Mouse (Mus musculus): Measurements from ENCODE around the gene Stxbp3. TPM values are rescaled to one million over a fixed set of nuclear protein-coding genes. Genes with fewer than 3 reads are reported as not detected.

Gene Stxbp3
- polyA plus RNA-seq, 1 experiment from 2014 or later = 12.8 TPM

DNA sequence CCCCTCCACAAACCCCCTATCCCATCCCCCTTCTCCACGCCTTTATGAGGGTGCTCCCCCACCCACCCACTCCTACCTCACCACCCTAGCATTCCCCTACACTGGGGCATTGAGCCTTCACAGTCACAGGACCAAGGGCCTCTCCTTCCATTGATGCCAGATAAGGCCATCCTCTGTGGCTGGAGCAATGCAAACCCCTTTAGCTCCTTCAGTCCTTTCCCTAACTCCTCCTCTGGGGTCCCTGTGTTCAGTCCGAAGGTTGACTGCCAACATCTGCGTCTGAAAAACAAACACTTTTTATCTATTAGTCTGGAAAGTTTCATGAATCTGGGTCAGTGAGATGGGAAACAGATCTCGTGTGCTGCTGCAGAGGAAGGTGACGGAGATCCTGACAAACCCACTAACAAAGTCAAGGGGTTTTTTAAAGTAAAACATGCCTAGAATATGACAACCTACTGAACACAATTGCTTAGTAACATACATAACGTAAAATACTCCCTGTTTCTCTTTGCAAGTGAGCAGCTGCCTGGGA, 57.9 kb downstream of the Stxbp3 start:
- Histone ChIP-seq H3K9ac (replicated peaks; ENCODE audit: low read depth, low read length) (no peak overlapping the region), H3K27me3 (replicated peaks; ENCODE audit: control insufficient read depth, insufficient read depth, low read length) (no peaks in the 10 kb centered on the region), H3K9me3 (ENCODE audit: control insufficient read depth, low read length) (0 out of 2 replicates have a peak, but pooled peaks cover 2% of the 10 kb centered on the region), H3K27ac (ENCODE audit: low read length) (no peak overlapping the region), H3K4me2 (ENCODE audit: low read length) (no peak overlapping the region), H3K4me1 (replicated peaks; ENCODE audit: control insufficient read depth, insufficient read depth, low read length) (peaks cover 5% of the 10 kb centered on the region), H3K4me3 (replicated peaks; ENCODE audit: low read length) (no peak overlapping the region), H3K36me3 (ENCODE audit: control insufficient read depth, insufficient read depth) (no peaks in the 10 kb centered on the region)
- WGBS = 80% methylated on average over 6 of the region's 6 CpGs
- ATAC-seq = no peak

DNA sequence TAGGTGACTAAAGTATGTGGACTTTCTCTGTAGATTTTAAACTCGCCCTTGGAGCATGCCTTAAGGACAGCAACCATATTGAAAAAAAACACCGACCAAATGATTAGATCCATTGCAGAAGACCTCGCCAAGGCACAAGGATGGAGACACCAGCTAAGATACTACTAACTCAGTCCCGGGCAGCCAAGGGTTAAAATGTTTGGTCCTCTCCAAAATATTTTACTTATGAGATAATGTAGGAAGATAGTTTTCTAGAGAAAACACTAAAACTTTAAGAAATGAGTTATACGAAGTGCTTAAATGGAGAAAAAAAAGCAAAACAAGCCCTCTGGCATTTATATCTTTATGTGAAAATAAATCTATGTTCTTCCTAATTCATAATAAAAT, 58.4 kb downstream of the Stxbp3 start:
- Histone ChIP-seq H3K4me3 (replicated peaks; ENCODE audit: low read length) (no peak overlapping the region), H3K27me3 (replicated peaks; ENCODE audit: control insufficient read depth, insufficient read depth, low read length) (no peaks in the 10 kb centered on the region), H3K36me3 (ENCODE audit: control insufficient read depth, insufficient read depth) (no peaks in the 10 kb centered on the region), H3K4me1 (replicated peaks; ENCODE audit: control insufficient read depth, insufficient read depth, low read length) (peaks cover 5% of the 10 kb centered on the region), H3K9ac (replicated peaks; ENCODE audit: low read depth, low read length) (no peak overlapping the region), H3K4me2 (ENCODE audit: low read length) (no peak overlapping the region), H3K27ac (ENCODE audit: low read length) (no peak overlapping the region), H3K9me3 (ENCODE audit: control insufficient read depth, low read length) (0 out of 2 replicates have a peak, but pooled peaks cover 2% of the 10 kb centered on the region)
- ATAC-seq = 0 out of 2 replicates have a peak, but pooled peaks have one; percentile 3
- WGBS = 76% methylated on average over 5 of the region's 5 CpGs

DNA sequence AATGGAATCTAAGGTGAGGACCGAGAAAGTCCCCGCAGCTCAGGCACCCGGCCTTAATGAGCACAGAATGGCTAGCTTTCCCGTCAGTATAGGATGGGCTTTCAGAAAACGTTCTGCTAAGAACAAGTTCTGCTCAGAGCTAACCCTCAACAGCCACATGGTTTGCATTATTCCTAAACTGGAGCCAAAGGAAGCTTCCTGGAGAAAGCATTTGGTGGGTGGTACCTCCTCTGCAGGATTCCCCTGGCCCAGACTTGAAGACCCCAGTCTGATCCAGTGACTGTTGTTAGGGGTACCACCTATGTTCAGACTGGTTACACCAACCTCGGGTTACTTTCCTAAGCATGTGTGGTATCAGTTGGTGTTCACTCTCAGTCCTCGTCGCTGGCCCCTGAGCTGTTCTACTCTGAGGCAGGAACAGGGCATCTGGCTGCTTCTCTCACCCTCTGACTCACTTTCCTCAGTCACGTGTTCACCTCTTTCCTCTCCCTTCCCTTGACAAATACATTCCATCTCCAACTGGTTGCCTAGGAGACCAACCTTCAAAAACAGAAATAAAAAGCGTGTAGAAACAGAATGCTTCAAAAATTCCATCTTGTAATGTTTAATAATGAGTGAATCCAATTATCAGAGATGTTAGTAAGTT, 59.0 kb downstream of the Stxbp3 start:
- Histone ChIP-seq H3K9me3 (ENCODE audit: control insufficient read depth, low read length) (0 out of 2 replicates have a peak, but pooled peaks cover 2% of the 10 kb centered on the region), H3K9ac (replicated peaks; ENCODE audit: low read depth, low read length) (no peak overlapping the region), H3K36me3 (ENCODE audit: control insufficient read depth, insufficient read depth) (no peaks in the 10 kb centered on the region), H3K4me1 (replicated peaks; ENCODE audit: control insufficient read depth, insufficient read depth, low read length) (peaks cover 5% of the 10 kb centered on the region), H3K4me3 (replicated peaks; ENCODE audit: low read length) (no peak overlapping the region), H3K27me3 (replicated peaks; ENCODE audit: control insufficient read depth, insufficient read depth, low read length) (no peaks in the 10 kb centered on the region), H3K4me2 (ENCODE audit: low read length) (no peak overlapping the region), H3K27ac (ENCODE audit: low read length) (no peak overlapping the region)
- peak; percentile 47; the same call in 1 of the 2 replicates for ATAC-seq
- 60% methylated on average over 10 of the region's 10 CpGs for WGBS

DNA sequence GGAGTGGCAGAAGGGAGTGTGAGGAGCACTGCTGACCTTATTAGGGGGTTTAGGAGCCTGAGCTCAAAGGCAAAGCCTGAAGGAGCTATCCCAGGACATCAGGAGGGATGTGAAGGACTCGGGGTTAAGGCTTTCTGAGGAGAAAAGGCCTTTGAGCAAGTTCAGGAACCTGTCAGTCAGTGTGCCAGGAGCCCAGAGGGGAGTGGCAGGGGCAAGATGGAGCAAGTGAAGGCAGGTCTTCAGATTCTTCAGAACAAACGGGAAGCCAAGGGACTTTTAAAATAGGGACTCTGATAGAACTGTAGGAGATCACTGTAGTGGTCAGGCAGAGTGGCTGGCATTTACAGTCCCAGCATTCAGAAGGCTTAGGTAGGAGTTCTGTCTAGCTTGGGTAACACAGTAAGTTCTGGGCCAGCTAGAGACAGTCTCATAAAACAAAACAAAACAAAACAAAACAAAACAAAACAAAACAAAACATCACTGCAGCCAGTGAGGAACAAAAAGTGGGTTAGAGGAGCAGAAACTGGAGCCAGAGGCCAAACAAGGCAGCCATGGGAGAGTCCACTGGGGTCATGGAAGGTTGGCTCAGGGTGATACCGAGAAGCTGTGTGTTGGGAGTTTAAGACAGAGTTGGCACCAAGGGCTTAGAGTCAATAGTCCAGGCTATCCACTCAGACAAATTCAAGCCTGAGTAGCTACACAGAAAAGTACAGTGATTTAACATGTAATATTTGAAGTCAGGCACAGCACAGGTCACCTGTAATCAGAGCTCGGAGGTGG, 61.4 kb downstream of the Stxbp3 start:
- 69% methylated on average over 4 of the region's 4 CpGs for WGBS
- ATAC-seq = no peak
- Histone ChIP-seq H3K9me3 (ENCODE audit: control insufficient read depth, low read length) (no peaks in the 10 kb centered on the region), H3K4me2 (ENCODE audit: low read length) (no peak overlapping the region), H3K36me3 (ENCODE audit: control insufficient read depth, insufficient read depth) (no peaks in the 10 kb centered on the region), H3K27ac (ENCODE audit: low read length) (no peak overlapping the region), H3K4me1 (replicated peaks; ENCODE audit: control insufficient read depth, insufficient read depth, low read length) (peaks cover 5% of the 10 kb centered on the region), H3K4me3 (replicated peaks; ENCODE audit: low read length) (no peak overlapping the region), H3K9ac (replicated peaks; ENCODE audit: low read depth, low read length) (no peak overlapping the region), H3K27me3 (replicated peaks; ENCODE audit: control insufficient read depth, insufficient read depth, low read length) (no peaks in the 10 kb centered on the region)

DNA sequence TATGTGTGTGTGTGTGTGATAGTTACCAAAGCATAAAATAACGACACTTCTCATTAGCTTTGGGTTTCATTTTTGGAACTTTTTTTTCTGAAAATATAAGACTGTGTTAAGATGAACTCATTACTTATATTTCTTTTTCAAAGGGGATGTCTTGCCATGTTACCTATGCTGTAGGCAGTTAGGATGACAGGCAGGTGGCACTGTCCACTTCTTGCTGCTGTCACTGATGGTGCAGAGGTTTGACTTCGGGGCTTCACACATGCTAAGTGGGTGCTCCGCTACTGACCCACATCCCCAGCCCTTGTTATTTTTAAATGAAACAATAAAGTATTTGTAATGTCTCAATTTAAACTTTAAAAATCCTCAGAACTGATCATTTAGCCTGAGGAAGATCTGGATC, 67.5 kb downstream of the Stxbp3 start:
- Histone ChIP-seq H3K4me2 (ENCODE audit: low read length) (no peak overlapping the region), H3K9ac (replicated peaks; ENCODE audit: low read depth, low read length) (no peak overlapping the region), H3K4me3 (replicated peaks; ENCODE audit: low read length) (no peak overlapping the region), H3K27ac (ENCODE audit: low read length) (no peak overlapping the region), H3K9me3 (ENCODE audit: control insufficient read depth, low read length) (no peaks in the 10 kb centered on the region), H3K36me3 (ENCODE audit: control insufficient read depth, insufficient read depth) (no peaks in the 10 kb centered on the region), H3K27me3 (replicated peaks; ENCODE audit: control insufficient read depth, insufficient read depth, low read length) (no peaks in the 10 kb centered on the region), H3K4me1 (replicated peaks; ENCODE audit: control insufficient read depth, insufficient read depth, low read length) (peaks cover 4% of the 10 kb centered on the region; the same call in 1 of the 2 replicates)
- 85% methylated on average over 3 of the region's 3 CpGs for WGBS
- ATAC-seq = no peak

DNA sequence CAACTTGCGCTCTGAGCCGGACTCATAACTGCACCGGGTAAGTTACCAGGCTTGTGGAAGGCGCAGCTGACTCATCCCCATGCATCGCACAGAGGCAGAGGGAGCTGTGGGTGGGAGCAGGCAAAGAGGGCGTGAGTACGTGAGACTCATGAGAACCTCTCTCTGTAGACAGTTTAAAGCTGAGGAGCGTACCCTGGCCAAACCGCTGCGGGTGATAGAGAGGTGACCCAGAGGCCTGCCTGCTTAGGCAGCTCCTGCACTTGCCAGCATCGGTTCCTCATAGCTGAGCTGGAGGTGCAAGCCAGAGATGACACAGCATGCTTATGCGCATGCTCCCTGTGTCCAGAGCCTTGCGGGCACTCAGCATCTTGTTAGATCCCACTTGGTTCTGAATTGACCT, 68.1 kb downstream of the Stxbp3 start:
- H3K27ac ChIP-seq (ENCODE audit: low read length) = no peak overlapping the region
- WGBS = 91% methylated on average over 13 of the region's 13 CpGs
- ATAC-seq = no peak
- no peaks in the 10 kb centered on the region for H3K9me3 ChIP-seq (ENCODE audit: control insufficient read depth, low read length)
- H3K27me3 ChIP-seq (replicated peaks; ENCODE audit: control insufficient read depth, insufficient read depth, low read length) = no peaks in the 10 kb centered on the region
- H3K9ac ChIP-seq (replicated peaks; ENCODE audit: low read depth, low read length) = no peak overlapping the region
- H3K4me1 ChIP-seq (replicated peaks; ENCODE audit: control insufficient read depth, insufficient read depth, low read length) = peaks cover 4% of the 10 kb centered on the region; the same call in 1 of the 2 replicates
- no peak overlapping the region for H3K4me2 ChIP-seq (ENCODE audit: low read length)
- H3K36me3 ChIP-seq (ENCODE audit: control insufficient read depth, insufficient read depth) = no peaks in the 10 kb centered on the region
- no peak overlapping the region for H3K4me3 ChIP-seq (replicated peaks; ENCODE audit: low read length)

DNA sequence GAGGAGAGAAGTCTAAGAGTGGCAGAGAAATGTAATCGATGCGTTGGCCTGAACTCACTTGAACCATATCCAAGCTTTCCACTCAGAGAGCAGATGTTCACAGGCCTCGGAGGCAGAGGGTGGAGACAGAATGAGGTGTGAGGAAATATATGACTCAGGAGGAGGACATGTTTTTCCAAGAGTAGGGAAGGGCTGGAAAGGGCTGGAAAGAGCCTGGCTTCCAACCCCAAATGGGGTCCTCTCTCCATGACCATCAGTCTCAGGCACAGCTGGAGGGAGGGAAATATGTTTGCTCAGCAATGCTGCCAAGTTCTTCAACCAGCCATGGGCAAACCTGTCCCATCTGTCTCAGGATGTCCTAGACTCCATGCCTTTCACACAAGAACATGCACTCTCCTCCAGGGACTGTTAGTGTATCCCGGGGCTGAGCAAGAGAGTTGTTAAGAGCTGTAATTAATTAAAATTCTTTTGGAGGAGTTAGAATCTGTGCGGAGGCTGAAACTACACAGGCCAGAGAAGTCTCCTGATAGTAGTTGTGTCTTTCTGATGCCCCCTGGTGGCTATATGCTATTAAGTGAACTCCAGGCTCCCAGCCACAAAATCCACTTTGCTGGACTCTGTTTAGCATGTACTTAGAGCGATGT, 69.5 kb downstream of the Stxbp3 start:
- H3K4me3 ChIP-seq (replicated peaks; ENCODE audit: low read length) = no peak overlapping the region
- no peak overlapping the region for H3K9ac ChIP-seq (replicated peaks; ENCODE audit: low read depth, low read length)
- ATAC-seq = peak; percentile 84
- no peak overlapping the region for H3K4me2 ChIP-seq (ENCODE audit: low read length)
- H3K27ac ChIP-seq (ENCODE audit: low read length) = no peak overlapping the region; the same call in 1 of the 2 replicates
- no peaks in the 10 kb centered on the region for H3K9me3 ChIP-seq (ENCODE audit: control insufficient read depth, low read length)
- no peaks in the 10 kb centered on the region for H3K36me3 ChIP-seq (ENCODE audit: control insufficient read depth, insufficient read depth)
- H3K4me1 ChIP-seq (replicated peaks; ENCODE audit: control insufficient read depth, insufficient read depth, low read length) = peaks cover 4% of the 10 kb centered on the region; the same call in 1 of the 2 replicates
- H3K27me3 ChIP-seq (replicated peaks; ENCODE audit: control insufficient read depth, insufficient read depth, low read length) = no peaks in the 10 kb centered on the region
- 25% methylated on average over 6 of the region's 6 CpGs for WGBS

DNA sequence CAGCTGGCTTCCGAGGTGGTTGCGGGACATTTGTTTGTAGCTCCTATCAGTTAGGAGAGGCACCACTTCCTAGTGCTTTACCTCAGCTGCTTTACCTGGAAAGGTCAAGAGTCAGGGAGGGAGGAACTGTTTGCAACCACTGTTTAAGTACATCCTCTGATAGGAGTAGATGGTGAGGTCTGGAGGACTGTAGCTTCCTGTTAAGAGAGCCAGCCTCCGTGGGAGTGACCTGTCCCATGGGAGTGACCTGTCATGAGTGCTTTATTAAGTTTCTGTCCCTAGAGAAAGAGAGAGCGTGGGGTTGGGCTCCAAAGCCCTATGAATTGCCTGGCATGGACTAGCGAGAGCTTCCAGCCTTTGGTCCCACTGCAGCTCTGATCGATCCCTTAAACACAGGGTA, 70.8 kb downstream of the Stxbp3 start:
- H3K36me3 ChIP-seq (ENCODE audit: control insufficient read depth, insufficient read depth) = no peaks in the 10 kb centered on the region
- H3K9me3 ChIP-seq (ENCODE audit: control insufficient read depth, low read length) = no peaks in the 10 kb centered on the region
- H3K27ac ChIP-seq (ENCODE audit: low read length) = no peak overlapping the region
- no peak for ATAC-seq
- WGBS = 91% methylated on average over 6 of the region's 6 CpGs
- no peak overlapping the region for H3K4me3 ChIP-seq (replicated peaks; ENCODE audit: low read length)
- H3K4me2 ChIP-seq (ENCODE audit: low read length) = no peak overlapping the region
- H3K27me3 ChIP-seq (replicated peaks; ENCODE audit: control insufficient read depth, insufficient read depth, low read length) = no peaks in the 10 kb centered on the region
- H3K4me1 ChIP-seq (replicated peaks; ENCODE audit: control insufficient read depth, insufficient read depth, low read length) = peaks cover 4% of the 10 kb centered on the region; the same call in 1 of the 2 replicates
- no peak overlapping the region for H3K9ac ChIP-seq (replicated peaks; ENCODE audit: low read depth, low read length)

DNA sequence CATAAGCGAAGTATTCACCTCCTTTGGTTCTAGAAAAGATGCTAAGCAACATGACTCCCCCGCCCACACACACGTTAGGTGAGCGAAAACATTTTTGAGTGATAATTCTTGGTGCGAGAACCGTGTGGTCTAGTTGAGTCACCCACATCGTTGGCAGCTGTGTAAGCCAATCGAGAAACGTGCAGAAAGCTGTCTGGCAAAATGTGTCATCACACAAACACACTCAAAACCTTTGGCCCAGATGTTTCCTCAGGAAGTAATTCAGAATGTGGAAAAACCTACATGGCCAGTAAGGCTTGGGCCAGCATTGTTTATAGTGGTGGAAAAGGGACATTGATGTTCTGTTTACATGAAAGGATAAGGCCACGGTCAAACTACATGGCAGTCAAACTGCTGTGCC, 72.9 kb downstream of the Stxbp3 start:
- no peak overlapping the region for H3K27ac ChIP-seq (ENCODE audit: low read length)
- no peak for ATAC-seq
- 89% methylated on average over 10 of the region's 10 CpGs for WGBS
- no peak overlapping the region for H3K4me2 ChIP-seq (ENCODE audit: low read length)
- no peaks in the 10 kb centered on the region for H3K27me3 ChIP-seq (replicated peaks; ENCODE audit: control insufficient read depth, insufficient read depth, low read length)
- peaks cover 4% of the 10 kb centered on the region; the same call in 1 of the 2 replicates for H3K4me1 ChIP-seq (replicated peaks; ENCODE audit: control insufficient read depth, insufficient read depth, low read length)
- H3K9me3 ChIP-seq (ENCODE audit: control insufficient read depth, low read length) = no peaks in the 10 kb centered on the region
- no peaks in the 10 kb centered on the region for H3K36me3 ChIP-seq (ENCODE audit: control insufficient read depth, insufficient read depth)
- H3K9ac ChIP-seq (replicated peaks; ENCODE audit: low read depth, low read length) = no peak overlapping the region
- no peak overlapping the region for H3K4me3 ChIP-seq (replicated peaks; ENCODE audit: low read length)

Measured in forebrain, embryonic 16.5 days (tissue).